Mouse (Mus musculus) spleen, adult 2 months (tissue): Measurements from ENCODE around the gene Slc12a7. TPM values are rescaled to one million over a fixed set of nuclear protein-coding genes. Genes with fewer than 3 reads are reported as not detected.

Experiments used
- DNase-seq, 2 experiments: peaks; one replicate each; pipeline versions ENCODE4 v3.0.0 to v3.0.0-alpha.2; 2012 to 2021; ENCODE audit warnings: low spot score in 2 of 2, low read depth in 1 of 2
- H3K27ac ChIP-seq: fragments of 200-500 bp; 2 replicates; pipeline ENCODE4 v1.5.1; 2012; ENCODE audit warnings: low read length, inconsistent platforms; ENCODE audit not compliant: insufficient read depth
- H3K27me3 ChIP-seq: fragments of 200-500 bp; 2 replicates; pipeline ENCODE4 v1.6.1; 2012; ENCODE audit warnings: mild to moderate bottlenecking, moderate library complexity, low read length, inconsistent platforms; ENCODE audit not compliant: control insufficient read depth, insufficient read depth
- H3K36me3 ChIP-seq: fragments of 200-500 bp; 2 replicates; pipeline ENCODE4 v1.6.1; 2012; ENCODE audit warnings: mild to moderate bottlenecking, low read length, inconsistent platforms; ENCODE audit not compliant: control insufficient read depth, insufficient read depth
- H3K4me1 ChIP-seq: fragments of 200-500 bp; 2 replicates; pipeline ENCODE4 v1.6.1; 2011; ENCODE audit warnings: inconsistent platforms; ENCODE audit not compliant: control insufficient read depth, insufficient read depth, insufficient read length
- H3K4me3 ChIP-seq: fragments of 200-500 bp; 2 replicates; pipeline ENCODE4 v1.5.1; 2011; ENCODE audit warnings: mild to moderate bottlenecking, inconsistent platforms; ENCODE audit not compliant: insufficient read depth, insufficient read length; ENCODE audit errors: extremely low read depth
- CTCF ChIP-seq: fragments of 200-500 bp; IDR thresholded peaks from 2 replicates; pipeline ENCODE4 v1.5.1; 2011; ENCODE audit warnings: mild to moderate bottlenecking, inconsistent platforms; ENCODE audit not compliant: insufficient read depth, insufficient read length, insufficient replicate concordance; ENCODE audit errors: extremely low read depth
- POLR2A ChIP-seq: fragments of 200-500 bp; IDR thresholded peaks from 2 replicates; pipeline ENCODE4 v1.6.1; 2011; ENCODE audit warnings: low read depth, low read length, inconsistent platforms
- WGBS: fragments of 180-500 bp; shearing (Covaris S2); methylation state at CpG from one replicate; pipeline ENCODE4 v1.1.7; 2018; 5-methylcytosine and 5-hydroxymethylcytosine counted together
- polyA plus RNA-seq: library from polyadenylated mRNA; depleted of rRNA; stranded (reverse); fragments of >200 nt; gene quantifications from 2 replicates; pipeline ENCODE4 v1.2.3, GENCODE M21; 2012

Slc12a7 gene
- polyA plus RNA-seq, 1 experiment, result 56.2 TPM

DNA sequence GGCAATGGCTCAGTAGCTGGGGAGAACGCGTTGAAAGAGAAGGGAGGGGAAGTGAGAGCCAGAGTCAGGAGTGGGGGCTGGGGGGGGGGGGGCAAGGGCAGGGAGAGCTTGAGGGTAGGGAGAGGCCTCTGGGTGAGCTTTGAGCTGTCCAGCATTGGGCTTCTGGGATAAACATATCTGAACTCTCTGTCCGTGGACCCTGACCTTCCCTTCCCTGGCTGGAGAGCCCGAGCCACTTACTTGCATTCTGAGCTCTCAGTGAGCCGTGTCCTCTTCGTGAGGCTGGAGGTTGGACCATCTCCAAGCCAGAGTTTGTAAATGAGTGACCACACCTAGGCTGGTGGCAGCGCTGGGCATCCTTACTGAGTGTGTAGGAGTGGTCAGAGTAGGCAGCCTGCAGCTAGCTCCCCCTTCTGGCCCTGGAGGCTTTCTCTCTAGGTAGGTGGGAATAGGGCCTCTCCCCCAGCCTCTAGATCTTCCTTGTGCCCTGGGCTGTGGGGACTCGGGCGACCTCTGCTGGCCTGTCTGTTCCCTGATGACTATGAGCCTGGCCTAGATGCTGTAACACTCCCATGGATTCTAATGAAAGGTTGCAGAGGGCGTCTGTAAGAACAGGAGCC lies 40.5 kb upstream of the Slc12a7 start:
- Histone ChIP-seq H3K27ac (no peak overlapping the region), H3K36me3 (no peaks in the 10 kb centered on the region), H3K4me3 (0 out of 2 replicates have a peak overlapping the region, but pooled peaks have one; percentile 28), H3K4me1 (peaks cover 3% of the 10 kb centered on the region; the same call in 1 of the 2 replicates), H3K27me3 (no peaks in the 10 kb centered on the region)
- peak in 1 of 2 experiments; percentile 51 for DNase-seq
- peak; percentile 68; the same call in 1 of the 2 replicates for TF ChIP-seq CTCF
- no peak for TF ChIP-seq POLR2A
- 36% methylated on average over 10 of the region's 10 CpGs for WGBS

DNA sequence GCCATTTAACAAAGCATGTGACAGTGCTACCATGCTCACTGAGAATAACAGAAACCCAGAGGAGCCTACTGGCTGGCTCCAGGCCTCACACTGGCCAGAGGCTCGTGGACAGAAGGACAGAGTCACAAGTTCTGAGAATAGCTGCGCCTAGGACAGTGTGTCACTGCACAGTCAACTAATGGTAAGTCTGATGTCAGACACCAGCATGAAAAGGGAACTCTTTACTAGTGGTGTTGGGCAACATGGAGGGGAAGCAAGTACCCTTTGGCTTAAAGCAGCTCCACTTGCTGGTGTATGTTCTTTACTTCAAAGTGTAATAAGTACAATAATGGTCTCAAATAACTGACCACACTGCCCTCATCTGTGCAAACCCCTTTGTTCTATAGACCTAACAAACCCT lies 39.6 kb upstream of the Slc12a7 start:
- 79% methylated on average over 2 of the region's 2 CpGs for WGBS
- Histone ChIP-seq H3K27ac (no peak overlapping the region), H3K4me3 (no peak overlapping the region), H3K4me1 (peaks cover 3% of the 10 kb centered on the region; the same call in 1 of the 2 replicates), H3K27me3 (no peaks in the 10 kb centered on the region), H3K36me3 (no peaks in the 10 kb centered on the region)
- DNase-seq, result no peak
- TF ChIP-seq POLR2A (no peak), CTCF (no peak)

- Histone ChIP-seq H3K27ac (no peak overlapping the region), H3K4me3 (no peak overlapping the region), H3K4me1 (peaks cover 3% of the 10 kb centered on the region; the same call in 1 of the 2 replicates), H3K27me3 (no peaks in the 10 kb centered on the region), H3K36me3 (no peaks in the 10 kb centered on the region)
- DNase-seq, result no peak
- TF ChIP-seq POLR2A, result no peak
- no peak for TF ChIP-seq CTCF
- 69% methylated on average over 1 of the region's 1 CpGs for WGBS
Measured at GRCm38 (mm10) chr13:73694972-73695371, 37.9 kb upstream of the Slc12a7 start.

- peaks cover 3% of the 10 kb centered on the region; the same call in 1 of the 2 replicates for H3K4me1 ChIP-seq
- H3K4me3 ChIP-seq, result no peak overlapping the region
- WGBS, result 91% methylated on average over 3 of the region's 3 CpGs
- no peaks in the 10 kb centered on the region for H3K36me3 ChIP-seq
- no peak overlapping the region for H3K27ac ChIP-seq
- TF ChIP-seq POLR2A, result no peak
- TF ChIP-seq CTCF, result no peak
- no peak for DNase-seq
- no peaks in the 10 kb centered on the region for H3K27me3 ChIP-seq
Measured at GRCm38 (mm10) chr13:73696529-73696928, 36.4 kb upstream of the Slc12a7 start.

GRCm38 (mm10) chr13:73699714-73700113 lies 33.2 kb upstream of the Slc12a7 start:
- Histone ChIP-seq H3K36me3 (no peaks in the 10 kb centered on the region), H3K27me3 (no peaks in the 10 kb centered on the region), H3K4me1 (peaks cover 13% of the 10 kb centered on the region; the same call in 1 of the 2 replicates), H3K4me3 (no peak overlapping the region), H3K27ac (no peak overlapping the region)
- WGBS, result 94% methylated on average over 6 of the region's 6 CpGs
- no peak for TF ChIP-seq POLR2A
- TF ChIP-seq CTCF, result no peak
- DNase-seq, result no peak

DNA sequence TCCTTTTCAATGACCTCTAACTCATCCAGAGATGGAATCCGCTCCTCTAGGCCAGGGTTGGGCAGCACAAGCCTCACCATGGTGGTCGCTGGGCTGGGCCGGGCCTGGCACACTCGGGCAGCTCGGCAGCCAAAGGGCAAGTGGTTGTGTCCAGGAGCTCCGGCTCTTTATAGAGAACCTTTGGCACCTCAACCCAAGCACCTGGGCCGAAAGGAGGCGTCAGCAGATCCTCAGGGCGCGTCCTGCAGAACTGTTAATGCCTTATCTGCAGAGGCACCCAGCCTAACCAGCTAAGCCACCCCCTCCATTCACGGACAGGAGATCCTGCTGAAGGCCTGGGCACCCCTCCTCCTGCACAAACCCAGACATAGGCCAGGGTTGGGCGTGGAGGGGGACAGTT lies 32.3 kb upstream of the Slc12a7 start:
- 82% methylated on average over 12 of the region's 12 CpGs for WGBS
- TF ChIP-seq CTCF, result no peak
- no peak for TF ChIP-seq POLR2A
- Histone ChIP-seq H3K27ac (no peak overlapping the region), H3K4me1 (peaks cover 13% of the 10 kb centered on the region; the same call in 1 of the 2 replicates), H3K4me3 (no peak overlapping the region), H3K36me3 (no peaks in the 10 kb centered on the region), H3K27me3 (no peaks in the 10 kb centered on the region)
- DNase-seq, result no peak

GRCm38 (mm10) chr13:73701161-73701883 lies 31.6 kb upstream of the Slc12a7 start:
- no peaks in the 10 kb centered on the region for H3K27me3 ChIP-seq
- H3K36me3 ChIP-seq, result no peaks in the 10 kb centered on the region
- 92% methylated on average over 9 of the region's 9 CpGs for WGBS
- H3K4me1 ChIP-seq, result peaks cover 13% of the 10 kb centered on the region; the same call in 1 of the 2 replicates
- no peak for DNase-seq
- H3K27ac ChIP-seq, result peak overlapping the region; percentile 25; the same call in 1 of the 2 replicates
- no peak for TF ChIP-seq CTCF
- TF ChIP-seq POLR2A, result no peak
- no peak overlapping the region for H3K4me3 ChIP-seq
